Mouse (Mus musculus): ENCODE measurements around the gene Uvrag. TPM values are rescaled to one million over a fixed set of nuclear protein-coding genes. Genes with fewer than 3 reads are reported as not detected.

The Uvrag gene
- total and polyA plus RNA-seq, 3 experiments: 13.1 to 29.9 (median 23.3) TPM

DNA sequence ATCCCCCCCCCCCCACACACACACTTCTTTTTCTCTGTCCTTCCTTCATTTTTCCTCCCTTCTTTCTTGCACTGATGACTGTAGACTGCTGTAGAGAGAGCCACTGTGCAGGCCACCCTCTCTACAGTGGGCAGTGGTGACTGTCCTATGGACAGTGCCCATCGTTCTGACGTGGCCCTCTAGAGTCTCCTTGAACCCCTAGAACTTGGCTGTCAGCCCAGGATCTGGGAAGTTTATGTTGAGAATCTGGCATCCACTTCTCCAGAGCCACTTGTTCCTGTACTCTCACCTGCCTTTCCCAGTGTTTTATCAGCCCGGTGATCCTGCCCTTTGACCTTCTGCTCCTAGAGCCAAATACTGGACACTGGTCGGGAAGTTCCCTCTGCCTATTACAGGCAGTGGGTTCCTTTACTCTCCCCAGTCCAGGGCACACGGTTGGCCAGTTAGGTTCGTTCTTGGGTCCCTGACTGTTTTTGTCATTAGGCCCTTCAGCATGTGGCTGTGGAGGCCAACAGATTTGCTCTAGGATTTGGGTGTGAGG lies 266.5 kb downstream of the Uvrag start:
- no peak for ATAC-seq (ENCODE audit: extremely low read depth, insufficient number of reproducible peaks, low FRiP score, poor library complexity, severe bottlenecking)
- peaks cover 13% of the 10 kb centered on the region for H3K27me3 ChIP-seq (ENCODE audit: insufficient read depth, low read length)
- no peaks in the 10 kb centered on the region for H3K4me1 ChIP-seq (ENCODE audit: insufficient read depth, low read depth, low read length)
- H3K9me3 ChIP-seq (replicated peaks): no peaks in the 10 kb centered on the region
- H3K4me3 ChIP-seq (ENCODE audit: low read depth, low read length): no peak overlapping the region
- H3K36me3 ChIP-seq (replicated peaks): no peaks in the 10 kb centered on the region
- TF ChIP-seq TAL1 (conservative IDR thresholded peaks at IDR 0.05; ENCODE audit: low read depth, low read length) (no peak), POLR2AphosphoS5 (IDR thresholded peaks at IDR 0.05; ENCODE audit: insufficient replicate concordance, low read depth, low read length) (no peak), GATA1 (IDR thresholded peaks at IDR 0.05; ENCODE audit: borderline replicate concordance, low read length) (no peak), GATA2 (IDR thresholded peaks at IDR 0.05; ENCODE audit: borderline replicate concordance, low read depth, low read length) (no peak), CTCF (IDR thresholded peaks at IDR 0.05; ENCODE audit: low read depth, low read length) (no peak)
- no peak for DNase-seq (ENCODE audit: low spot score)

DNA sequence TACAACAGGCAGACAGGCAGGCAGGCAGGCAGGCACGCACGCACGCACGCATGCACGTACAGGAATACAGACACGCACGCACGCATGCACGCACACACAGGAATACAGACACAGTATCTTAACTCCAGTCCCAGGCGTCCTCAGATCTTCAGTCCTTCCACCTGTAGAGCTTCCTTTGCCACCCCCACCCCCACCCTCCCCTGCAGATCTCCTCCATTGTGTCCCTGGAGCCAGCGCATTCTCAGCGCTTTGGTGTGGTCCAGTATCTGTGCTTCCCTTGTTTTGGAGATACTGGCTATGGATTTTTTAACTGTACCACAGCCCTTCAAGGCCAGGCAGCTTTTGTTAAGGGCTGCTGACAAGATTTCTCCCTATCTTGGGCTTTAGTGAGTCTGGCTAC lies 267.6 kb downstream of the Uvrag start:
- no peak for DNase-seq (ENCODE audit: low spot score)
- Histone ChIP-seq H3K4me3 (ENCODE audit: low read depth, low read length) (no peak overlapping the region), H3K27me3 (ENCODE audit: insufficient read depth, low read length) (peaks cover 13% of the 10 kb centered on the region), H3K4me1 (ENCODE audit: insufficient read depth, low read depth, low read length) (0 out of 2 replicates have a peak, but pooled peaks cover 3% of the 10 kb centered on the region), H3K9me3 (replicated peaks) (no peaks in the 10 kb centered on the region), H3K36me3 (replicated peaks) (no peaks in the 10 kb centered on the region)
- no peak for ATAC-seq (ENCODE audit: extremely low read depth, insufficient number of reproducible peaks, low FRiP score, poor library complexity, severe bottlenecking)
- TF ChIP-seq GATA2 (IDR thresholded peaks at IDR 0.05; ENCODE audit: borderline replicate concordance, low read depth, low read length) (no peak), CTCF (IDR thresholded peaks at IDR 0.05; ENCODE audit: low read depth, low read length) (no peak), GATA1 (IDR thresholded peaks at IDR 0.05; ENCODE audit: borderline replicate concordance, low read length) (no peak), POLR2AphosphoS5 (IDR thresholded peaks at IDR 0.05; ENCODE audit: insufficient replicate concordance, low read depth, low read length) (no peak), TAL1 (conservative IDR thresholded peaks at IDR 0.05; ENCODE audit: low read depth, low read length) (no peak)

DNA sequence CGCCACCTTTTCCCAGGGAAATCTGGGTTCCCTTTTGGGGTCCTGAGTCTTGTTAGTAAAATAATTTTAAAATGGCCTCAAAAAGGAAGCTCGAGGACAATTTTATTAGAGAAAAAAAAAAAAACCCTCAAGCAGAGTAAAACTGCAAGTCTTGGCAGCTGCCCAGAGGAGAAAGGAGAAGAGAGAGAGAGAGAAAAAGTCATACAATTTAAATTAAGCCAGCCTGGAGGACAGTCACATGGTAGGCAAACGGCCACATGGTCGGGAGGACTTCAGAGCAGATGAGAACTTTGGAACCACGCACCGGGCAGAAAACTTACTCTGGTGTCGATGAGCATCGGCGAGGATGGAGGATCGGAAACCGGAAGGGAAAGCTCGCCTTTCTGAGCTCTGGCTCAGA lies 269.1 kb downstream of the Uvrag start:
- H3K4me1 ChIP-seq (ENCODE audit: insufficient read depth, low read depth, low read length): 0 out of 2 replicates have a peak, but pooled peaks cover 3% of the 10 kb centered on the region
- H3K9me3 ChIP-seq (replicated peaks): no peaks in the 10 kb centered on the region
- H3K4me3 ChIP-seq (ENCODE audit: low read depth, low read length): no peak overlapping the region
- peaks cover 17% of the 10 kb centered on the region for H3K27me3 ChIP-seq (ENCODE audit: insufficient read depth, low read length)
- no peak for ATAC-seq (ENCODE audit: extremely low read depth, insufficient number of reproducible peaks, low FRiP score, poor library complexity, severe bottlenecking)
- DNase-seq (ENCODE audit: low spot score): no peak
- TF ChIP-seq GATA2 (IDR thresholded peaks at IDR 0.05; ENCODE audit: borderline replicate concordance, low read depth, low read length) (no peak), POLR2AphosphoS5 (IDR thresholded peaks at IDR 0.05; ENCODE audit: insufficient replicate concordance, low read depth, low read length) (no peak), TAL1 (conservative IDR thresholded peaks at IDR 0.05; ENCODE audit: low read depth, low read length) (no peak), GATA1 (IDR thresholded peaks at IDR 0.05; ENCODE audit: borderline replicate concordance, low read length) (no peak), CTCF (IDR thresholded peaks at IDR 0.05; ENCODE audit: low read depth, low read length) (no peak)
- no peaks in the 10 kb centered on the region for H3K36me3 ChIP-seq (replicated peaks)

DNA sequence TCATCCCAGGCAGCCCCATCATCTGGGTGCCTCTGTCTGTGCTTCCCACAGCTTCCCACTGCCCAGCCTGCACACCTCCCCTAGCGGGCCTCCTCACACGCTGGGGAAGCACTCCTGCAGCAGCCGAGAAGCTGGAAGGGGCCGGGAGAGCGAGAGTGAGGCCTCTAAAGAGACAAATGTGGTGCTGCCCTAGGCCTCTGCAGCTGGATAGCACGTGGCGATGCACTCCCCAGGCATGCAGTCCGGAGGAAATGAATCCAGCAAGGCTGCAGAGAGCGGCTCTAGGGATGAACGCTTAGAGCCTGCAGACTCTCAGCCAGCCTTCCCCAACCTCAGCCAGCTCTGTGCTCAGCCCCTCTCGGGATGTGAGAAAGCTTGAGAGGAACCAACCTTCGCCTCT lies 270.1 kb downstream of the Uvrag start:
- ATAC-seq (ENCODE audit: extremely low read depth, insufficient number of reproducible peaks, low FRiP score, poor library complexity, severe bottlenecking): no peak
- H3K4me3 ChIP-seq (ENCODE audit: low read depth, low read length): no peak overlapping the region
- H3K36me3 ChIP-seq (replicated peaks): no peaks in the 10 kb centered on the region
- peaks cover 13% of the 10 kb centered on the region for H3K27me3 ChIP-seq (ENCODE audit: insufficient read depth, low read length)
- no peaks in the 10 kb centered on the region for H3K9me3 ChIP-seq (replicated peaks)
- H3K4me1 ChIP-seq (ENCODE audit: insufficient read depth, low read depth, low read length): 0 out of 2 replicates have a peak, but pooled peaks cover 3% of the 10 kb centered on the region
- TF ChIP-seq GATA1 (IDR thresholded peaks at IDR 0.05; ENCODE audit: borderline replicate concordance, low read length) (no peak), POLR2AphosphoS5 (IDR thresholded peaks at IDR 0.05; ENCODE audit: insufficient replicate concordance, low read depth, low read length) (no peak), CTCF (IDR thresholded peaks at IDR 0.05; ENCODE audit: low read depth, low read length) (no peak), TAL1 (conservative IDR thresholded peaks at IDR 0.05; ENCODE audit: low read depth, low read length) (no peak), GATA2 (IDR thresholded peaks at IDR 0.05; ENCODE audit: borderline replicate concordance, low read depth, low read length) (no peak)
- DNase-seq (ENCODE audit: low spot score): no peak

DNA sequence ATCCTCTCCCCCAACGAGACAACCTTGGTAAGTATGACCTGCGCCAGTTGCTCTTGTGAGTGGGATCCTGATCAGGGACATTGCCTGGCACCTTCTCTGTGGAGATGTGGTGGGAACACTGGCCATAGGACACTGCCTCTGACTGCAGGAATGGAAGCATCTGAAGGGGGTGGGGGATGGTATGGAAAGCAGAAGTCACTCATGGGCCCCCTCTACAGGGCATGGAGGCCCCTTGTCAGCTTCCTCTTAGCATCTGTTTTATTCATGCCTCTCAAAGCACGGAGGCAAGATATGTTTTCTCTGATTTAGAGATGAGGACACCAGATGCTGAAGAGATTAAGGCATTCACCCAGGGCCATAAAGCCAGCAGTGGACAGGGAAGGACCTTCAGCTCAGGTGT lies 271.9 kb downstream of the Uvrag start:
- TF ChIP-seq GATA1 (IDR thresholded peaks at IDR 0.05; ENCODE audit: borderline replicate concordance, low read length): no peak
- TF ChIP-seq TAL1 (conservative IDR thresholded peaks at IDR 0.05; ENCODE audit: low read depth, low read length): no peak
- TF ChIP-seq POLR2AphosphoS5 (IDR thresholded peaks at IDR 0.05; ENCODE audit: insufficient replicate concordance, low read depth, low read length): no peak
- TF ChIP-seq CTCF (IDR thresholded peaks at IDR 0.05; ENCODE audit: low read depth, low read length): no peak
- TF ChIP-seq GATA2 (IDR thresholded peaks at IDR 0.05; ENCODE audit: borderline replicate concordance, low read depth, low read length): no peak
- no peak for ATAC-seq (ENCODE audit: extremely low read depth, insufficient number of reproducible peaks, low FRiP score, poor library complexity, severe bottlenecking)
- Histone ChIP-seq H3K9me3 (replicated peaks) (no peaks in the 10 kb centered on the region), H3K4me3 (ENCODE audit: low read depth, low read length) (no peak overlapping the region), H3K36me3 (replicated peaks) (no peaks in the 10 kb centered on the region), H3K4me1 (ENCODE audit: insufficient read depth, low read depth, low read length) (0 out of 2 replicates have a peak, but pooled peaks cover 3% of the 10 kb centered on the region), H3K27me3 (ENCODE audit: insufficient read depth, low read length) (peaks cover 15% of the 10 kb centered on the region)
- DNase-seq (ENCODE audit: low spot score): no peak

DNA sequence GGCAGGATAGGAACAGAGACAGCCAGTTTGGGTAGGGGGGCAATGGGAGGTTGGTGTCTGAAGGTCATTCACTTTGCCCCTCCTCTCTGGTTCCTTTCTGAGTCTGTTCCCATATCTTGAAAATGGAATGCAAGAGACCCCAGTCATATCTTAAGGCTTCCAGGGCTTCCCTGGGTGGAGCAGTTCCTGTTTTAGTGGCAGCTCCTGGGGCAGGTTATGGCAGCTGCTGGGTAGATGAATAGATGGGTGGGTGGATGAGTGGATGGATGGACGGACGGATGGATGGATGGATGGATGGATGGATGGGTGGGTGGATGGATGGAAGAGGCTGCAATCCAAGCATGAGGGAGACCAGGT lies 273.2 kb downstream of the Uvrag start:
- Histone ChIP-seq H3K36me3 (replicated peaks) (no peaks in the 10 kb centered on the region), H3K4me3 (ENCODE audit: low read depth, low read length) (no peak overlapping the region), H3K27me3 (ENCODE audit: insufficient read depth, low read length) (peaks cover 25% of the 10 kb centered on the region), H3K9me3 (replicated peaks) (no peaks in the 10 kb centered on the region), H3K4me1 (ENCODE audit: insufficient read depth, low read depth, low read length) (0 out of 2 replicates have a peak, but pooled peaks cover 3% of the 10 kb centered on the region)
- TF ChIP-seq GATA1 (IDR thresholded peaks at IDR 0.05; ENCODE audit: borderline replicate concordance, low read length) (no peak), POLR2AphosphoS5 (IDR thresholded peaks at IDR 0.05; ENCODE audit: insufficient replicate concordance, low read depth, low read length) (no peak), CTCF (IDR thresholded peaks at IDR 0.05; ENCODE audit: low read depth, low read length) (no peak)
- DNase-seq (ENCODE audit: low spot score) (no peak), ATAC-seq (ENCODE audit: extremely low read depth, insufficient number of reproducible peaks, low FRiP score, poor library complexity, severe bottlenecking) (no peak)

All from G1E (cell line).